Mouse (Mus musculus) forebrain, embryonic 13.5 days (tissue): ENCODE measurements at regions not wholly inside any gene's neighbourhood (a gene's known extent, or its start where the extent isn't known, plus 50 kb on each side); places are given as distances from the start of the nearest gene placed in this dataset.

Experiments used
- ATAC-seq: fragments of 200-750 bp; cut with Nextera tagmentation; 2 replicates; pipeline ENCODE4 v1.8.0; 2017
- H3K27ac ChIP-seq: fragments of 300-500 bp; sonication (generic); 2 replicates; pipeline ENCODE4 v1.5.1; 2015; ENCODE audit warnings: inconsistent platforms, mild to moderate bottlenecking, moderate library complexity
- H3K27me3 ChIP-seq: fragments of 300-500 bp; sonication (generic); 2 replicates; pipeline ENCODE4 v1.6.1; 2015; ENCODE audit warnings: mild to moderate bottlenecking, inconsistent platforms
- H3K36me3 ChIP-seq: fragments of 300-500 bp; sonication (generic); 2 replicates; pipeline ENCODE4 v1.6.1; 2015; ENCODE audit warnings: mild to moderate bottlenecking, inconsistent platforms; ENCODE audit not compliant: poor library complexity, severe bottlenecking
- H3K4me1 ChIP-seq: fragments of 300-500 bp; sonication (generic); 2 replicates; pipeline ENCODE4 v1.6.1; 2015; ENCODE audit warnings: inconsistent platforms
- H3K4me2 ChIP-seq: fragments of 300-500 bp; sonication (generic); 2 replicates; pipeline ENCODE4 v1.6.1; 2015; ENCODE audit warnings: inconsistent platforms, mild to moderate bottlenecking, moderate library complexity
- H3K4me3 ChIP-seq: fragments of 300-500 bp; sonication (generic); 2 replicates; pipeline ENCODE4 v1.5.1; 2015; ENCODE audit warnings: mild to moderate bottlenecking, inconsistent platforms
- H3K9ac ChIP-seq: fragments of 300-500 bp; sonication (generic); 2 replicates; pipeline ENCODE4 v1.6.1; 2015; ENCODE audit warnings: mild to moderate bottlenecking, inconsistent platforms
- H3K9me3 ChIP-seq: fragments of 300-500 bp; sonication (generic); replicated peaks from 2 replicates; pipeline ENCODE4 v1.6.1; 2016; ENCODE audit warnings: inconsistent platforms
- WGBS: fragments of 180-500 bp; shearing (Covaris S2); methylation state at CpG from one replicate; pipeline ENCODE4 v1.1.7; 2015; 5-methylcytosine and 5-hydroxymethylcytosine counted together

DNA sequence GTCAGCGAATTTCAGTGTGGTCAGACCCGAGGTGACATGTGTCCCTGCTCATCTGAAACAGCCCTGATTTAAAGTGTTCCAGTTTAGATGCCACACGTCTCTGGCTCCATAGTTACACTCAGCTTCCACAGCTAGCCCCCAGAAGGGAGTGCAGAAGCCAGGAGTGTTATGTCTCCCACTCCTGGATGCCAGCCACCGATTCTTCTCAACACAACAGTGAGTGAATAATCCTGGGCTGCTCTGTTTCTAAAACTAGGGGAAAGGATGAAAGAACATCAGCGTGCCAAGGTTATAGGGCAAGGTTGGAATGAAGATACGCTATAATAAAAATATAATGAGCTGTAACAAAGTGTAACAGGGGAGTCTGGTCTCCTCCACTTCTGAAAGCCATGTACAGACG is 51.5 kb upstream of the Stmnd1 start:
- Histone ChIP-seq H3K4me2 (no peak overlapping the region), H3K27me3 (no peaks in the 10 kb centered on the region), H3K9me3 (no peaks in the 10 kb centered on the region), H3K27ac (no peak overlapping the region), H3K4me3 (no peak overlapping the region), H3K9ac (no peak overlapping the region), H3K4me1 (peaks cover 28% of the 10 kb centered on the region), H3K36me3 (no peaks in the 10 kb centered on the region)
- WGBS, result 78% methylated on average over 7 of the region's 7 CpGs
- no peak for ATAC-seq

DNA sequence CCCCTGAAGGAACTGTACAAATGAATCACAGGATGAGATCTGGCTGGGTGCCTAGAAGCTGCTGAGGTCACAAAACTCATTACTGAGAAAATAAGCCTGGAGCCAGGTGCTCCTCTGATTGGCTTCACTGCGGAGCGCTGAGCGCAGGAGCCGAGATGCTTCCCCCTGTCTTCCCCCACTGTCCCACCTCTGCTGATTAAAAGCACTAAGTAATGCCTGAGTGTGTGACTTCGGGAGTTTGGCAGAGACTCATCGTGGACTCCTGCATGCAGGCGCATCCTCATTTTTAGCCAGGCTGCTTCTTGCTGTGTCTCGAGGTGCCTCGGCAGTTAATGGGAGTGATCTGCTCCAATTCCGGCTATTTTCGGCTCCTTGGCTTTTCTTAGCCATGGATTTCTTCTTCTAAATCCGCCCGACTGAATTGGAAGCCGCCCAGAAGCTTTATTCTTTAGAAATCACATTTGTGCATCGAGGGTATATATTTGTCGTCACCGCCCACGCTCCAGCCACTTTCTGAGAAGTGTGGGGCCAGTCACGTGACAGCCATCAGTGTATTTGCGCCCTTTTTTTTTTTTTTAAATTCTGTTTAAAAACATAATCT is 55.3 kb upstream of the Stmnd1 start:
- peaks cover 32% of the 10 kb centered on the region for H3K4me1 ChIP-seq
- H3K4me3 ChIP-seq, result peak overlapping the region; percentile 30
- H3K36me3 ChIP-seq, result no peaks in the 10 kb centered on the region
- ATAC-seq, result peak; percentile 84
- no peaks in the 10 kb centered on the region for H3K9me3 ChIP-seq
- peak overlapping the region; percentile 54 for H3K9ac ChIP-seq
- 27% methylated on average over 20 of the region's 20 CpGs for WGBS
- peak overlapping the region; percentile 65 for H3K4me2 ChIP-seq
- H3K27ac ChIP-seq, result peak overlapping the region; percentile 68
- H3K27me3 ChIP-seq, result no peaks in the 10 kb centered on the region

DNA sequence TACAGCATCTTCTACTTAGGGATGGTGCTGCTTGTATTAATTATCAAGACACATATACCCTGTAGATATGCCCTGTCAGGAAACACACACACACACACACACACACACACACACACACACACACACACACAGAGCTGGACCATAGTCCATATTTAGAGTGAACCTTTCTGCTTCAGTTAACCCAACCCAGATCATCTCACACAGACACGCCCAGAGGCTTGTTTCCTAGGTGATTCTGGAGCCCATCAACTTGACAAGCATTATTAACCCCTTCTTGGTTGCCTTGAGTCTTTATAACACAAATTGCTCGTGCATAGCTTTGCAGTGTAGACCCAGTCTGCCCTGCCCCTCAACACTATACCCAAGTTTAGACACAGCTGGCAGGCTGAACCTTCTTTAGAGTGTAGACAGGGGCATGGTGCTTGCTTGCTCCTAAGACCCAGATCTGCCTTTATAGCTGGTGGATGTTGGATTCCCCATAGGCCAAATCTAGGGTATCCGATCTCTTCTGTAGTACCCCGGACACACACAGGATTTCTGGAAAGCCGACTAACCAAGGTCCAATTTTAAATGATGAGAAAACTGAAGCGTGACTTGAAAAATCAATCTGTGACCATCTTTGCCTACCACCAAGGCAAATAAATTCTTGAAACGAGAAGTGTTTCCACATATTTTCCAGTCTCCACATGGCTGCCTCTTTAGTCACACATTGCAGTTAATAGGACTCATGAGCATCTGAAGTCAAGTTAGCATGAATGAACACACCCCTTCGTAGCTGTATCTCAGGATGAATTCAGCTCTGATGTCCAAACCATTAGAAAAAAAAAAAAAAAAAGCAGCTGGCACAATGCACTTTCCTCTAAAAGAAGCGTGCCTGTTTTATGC is 56.3 kb upstream of the Stmnd1 start:
- Histone ChIP-seq H3K9me3 (no peaks in the 10 kb centered on the region), H3K4me2 (peak overlapping the region; percentile 65), H3K27ac (no peak overlapping the region), H3K36me3 (no peaks in the 10 kb centered on the region), H3K9ac (no peak overlapping the region), H3K27me3 (no peaks in the 10 kb centered on the region), H3K4me3 (peak overlapping the region; percentile 30; the same call in 1 of the 2 replicates), H3K4me1 (peaks cover 27% of the 10 kb centered on the region)
- 56% methylated on average over 9 of the region's 9 CpGs for WGBS
- peak; percentile 42; the same call in 1 of the 2 replicates for ATAC-seq

DNA sequence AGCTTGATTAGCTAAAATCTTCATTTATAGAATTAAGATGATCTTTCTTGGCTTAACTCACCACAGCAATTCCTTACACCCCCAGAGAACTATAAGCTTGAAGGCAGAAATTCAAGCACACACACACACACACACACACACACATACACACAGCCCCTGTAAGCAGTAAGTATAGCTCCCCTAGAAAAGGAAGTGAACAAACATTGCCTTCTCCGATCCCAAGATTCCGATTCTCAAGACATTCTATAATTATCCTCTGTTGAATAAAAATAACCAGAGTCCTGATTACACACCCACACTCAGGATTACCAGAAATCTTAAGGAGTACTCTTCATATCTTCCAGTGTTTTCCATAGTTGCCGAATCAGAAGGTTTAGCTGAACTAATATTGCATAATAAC is 70.0 kb upstream of the Stmnd1 start:
- Histone ChIP-seq H3K9ac (no peak overlapping the region), H3K4me3 (no peak overlapping the region), H3K4me1 (0 out of 2 replicates have a peak, but pooled peaks cover 4% of the 10 kb centered on the region), H3K4me2 (no peak overlapping the region), H3K36me3 (no peaks in the 10 kb centered on the region), H3K27me3 (no peaks in the 10 kb centered on the region), H3K9me3 (no peaks in the 10 kb centered on the region), H3K27ac (no peak overlapping the region)
- no peak for ATAC-seq
- 86% methylated on average over 3 of the region's 3 CpGs for WGBS

DNA sequence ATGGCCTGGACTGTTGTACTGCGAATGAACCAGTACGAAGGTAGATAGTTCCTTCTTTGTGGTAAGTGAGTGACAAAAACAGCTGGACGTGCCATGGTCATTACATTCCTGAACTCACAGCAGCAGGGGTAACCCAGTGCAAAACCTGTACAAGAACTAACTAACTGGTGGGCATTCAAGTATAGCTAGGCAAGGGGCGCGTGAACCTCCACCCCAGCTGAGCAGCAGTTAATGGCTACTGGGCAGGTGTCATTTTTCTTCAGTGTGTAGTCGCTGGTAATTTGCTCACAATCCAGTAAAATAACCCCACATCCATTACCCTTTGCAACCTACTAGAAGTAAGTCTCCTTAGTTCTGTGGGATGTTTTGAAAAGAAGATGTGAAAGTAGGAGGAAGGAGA is 70.9 kb upstream of the Stmnd1 start:
- Histone ChIP-seq H3K4me3 (no peak overlapping the region), H3K9ac (no peak overlapping the region), H3K27ac (no peak overlapping the region), H3K27me3 (no peaks in the 10 kb centered on the region), H3K36me3 (no peaks in the 10 kb centered on the region), H3K9me3 (no peaks in the 10 kb centered on the region), H3K4me1 (0 out of 2 replicates have a peak, but pooled peaks cover 4% of the 10 kb centered on the region), H3K4me2 (no peak overlapping the region)
- WGBS, result 85% methylated on average over 6 of the region's 6 CpGs
- ATAC-seq, result no peak

DNA sequence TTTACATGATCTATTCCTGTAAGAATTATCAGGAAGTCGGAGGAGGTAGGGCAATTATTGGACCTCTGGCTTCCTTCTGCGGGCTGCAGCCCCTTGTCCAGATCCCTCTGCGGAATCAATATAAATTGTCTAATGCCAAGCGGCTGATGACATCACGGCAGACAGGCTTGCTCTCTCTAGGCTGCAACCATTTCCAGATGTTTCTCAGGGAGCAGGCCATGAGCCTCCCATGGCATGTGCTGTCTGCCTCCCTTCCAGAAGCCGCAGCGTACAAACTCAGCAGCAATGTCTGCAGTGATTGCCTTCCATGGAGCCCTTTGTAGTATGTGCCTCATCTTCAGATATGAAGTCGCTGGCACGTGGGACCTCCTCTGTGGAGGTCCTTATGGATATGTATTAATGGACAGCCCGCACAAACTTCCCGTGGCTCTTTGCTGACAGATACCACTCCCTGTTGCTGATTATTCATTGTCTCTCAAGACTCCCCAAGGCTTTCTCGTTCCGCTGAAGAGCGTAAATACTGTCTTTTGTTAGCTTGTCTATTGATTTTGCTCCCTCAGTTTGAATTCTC is 72.4 kb upstream of the Stmnd1 start:
- Histone ChIP-seq H3K27me3 (no peaks in the 10 kb centered on the region), H3K9ac (no peak overlapping the region), H3K4me1 (0 out of 2 replicates have a peak, but pooled peaks cover 4% of the 10 kb centered on the region), H3K9me3 (no peaks in the 10 kb centered on the region), H3K4me2 (no peak overlapping the region), H3K36me3 (no peaks in the 10 kb centered on the region), H3K4me3 (no peak overlapping the region), H3K27ac (no peak overlapping the region)
- WGBS, result 81% methylated on average over 14 of the region's 14 CpGs
- no peak for ATAC-seq

DNA sequence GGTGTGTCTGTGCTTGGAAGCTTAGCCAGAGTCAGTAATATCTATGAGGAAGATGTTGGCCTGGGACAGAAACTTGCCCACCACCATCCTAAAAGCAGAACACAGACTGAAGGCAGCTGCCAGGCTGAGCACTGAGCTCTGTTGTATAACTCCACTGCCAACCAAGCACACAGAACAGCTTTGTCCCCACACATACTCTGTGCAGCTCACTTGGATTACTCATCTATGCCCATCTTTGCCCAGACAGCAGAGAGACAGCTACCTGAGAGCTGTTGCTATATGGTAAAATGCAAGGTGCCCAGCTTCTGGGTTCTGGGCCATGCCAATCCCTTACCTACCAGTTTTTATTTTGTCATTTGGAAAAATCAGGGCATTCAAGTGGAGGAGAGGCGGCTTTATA is 80.4 kb upstream of the Stmnd1 start:
- Histone ChIP-seq H3K4me2 (no peak overlapping the region), H3K36me3 (no peaks in the 10 kb centered on the region), H3K27ac (no peak overlapping the region), H3K4me3 (no peak overlapping the region), H3K4me1 (peaks cover 2% of the 10 kb centered on the region; the same call in 1 of the 2 replicates), H3K27me3 (no peaks in the 10 kb centered on the region), H3K9me3 (no peaks in the 10 kb centered on the region), H3K9ac (no peak overlapping the region)
- ATAC-seq, result no peak
- 67% methylated on average over 1 of the region's 1 CpGs for WGBS

DNA sequence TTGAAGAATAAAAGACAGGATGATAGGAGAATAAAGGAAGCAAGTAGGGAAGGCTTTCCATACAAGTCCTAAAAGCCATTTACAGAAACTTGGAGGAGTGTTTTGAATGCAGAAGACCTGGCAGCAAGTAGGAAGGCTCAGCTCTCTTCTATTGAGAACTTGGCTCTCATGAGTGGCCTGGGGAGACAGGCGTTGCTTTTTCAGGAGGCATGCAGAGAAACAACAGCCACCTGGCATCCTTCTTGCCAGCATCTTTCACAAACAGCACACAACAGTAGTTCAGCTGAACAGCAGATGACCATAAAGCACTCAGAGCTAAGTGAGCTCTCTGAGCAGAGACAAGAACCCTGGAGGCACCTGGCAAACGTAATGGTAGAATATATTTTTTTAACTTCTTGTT is 83.8 kb upstream of the Stmnd1 start:
- Histone ChIP-seq H3K9ac (no peak overlapping the region), H3K4me1 (peaks cover 2% of the 10 kb centered on the region; the same call in 1 of the 2 replicates), H3K36me3 (no peaks in the 10 kb centered on the region), H3K27ac (no peak overlapping the region), H3K4me2 (no peak overlapping the region), H3K27me3 (no peaks in the 10 kb centered on the region), H3K4me3 (no peak overlapping the region), H3K9me3 (no peaks in the 10 kb centered on the region)
- ATAC-seq, result no peak
- WGBS, result 80% methylated on average over 2 of the region's 2 CpGs

DNA sequence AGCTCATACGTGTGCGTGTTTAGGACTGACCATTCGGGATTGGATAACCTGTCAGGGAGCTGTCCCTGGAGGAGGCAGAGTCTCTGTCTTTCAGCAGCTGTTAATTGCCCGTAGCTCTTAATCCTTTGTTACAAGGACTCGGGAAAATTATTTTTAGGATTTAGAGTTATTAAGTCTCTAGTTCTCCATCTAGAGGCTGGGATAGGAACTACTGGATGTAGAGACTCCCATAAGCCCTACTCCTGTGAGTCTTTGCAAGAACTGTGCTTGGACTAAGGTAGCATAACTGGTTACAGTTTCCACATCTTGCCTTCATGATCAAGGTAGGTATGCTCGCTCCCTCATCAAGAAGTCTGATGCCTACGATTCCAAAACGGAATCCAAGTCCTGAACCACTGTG is 90.7 kb upstream of the Stmnd1 start:
- Histone ChIP-seq H3K4me3 (no peak overlapping the region), H3K27me3 (no peaks in the 10 kb centered on the region), H3K9ac (no peak overlapping the region), H3K9me3 (no peaks in the 10 kb centered on the region), H3K36me3 (no peaks in the 10 kb centered on the region), H3K27ac (no peak overlapping the region), H3K4me1 (peaks cover 20% of the 10 kb centered on the region), H3K4me2 (no peak overlapping the region)
- 75% methylated on average over 8 of the region's 8 CpGs for WGBS
- no peak for ATAC-seq

DNA sequence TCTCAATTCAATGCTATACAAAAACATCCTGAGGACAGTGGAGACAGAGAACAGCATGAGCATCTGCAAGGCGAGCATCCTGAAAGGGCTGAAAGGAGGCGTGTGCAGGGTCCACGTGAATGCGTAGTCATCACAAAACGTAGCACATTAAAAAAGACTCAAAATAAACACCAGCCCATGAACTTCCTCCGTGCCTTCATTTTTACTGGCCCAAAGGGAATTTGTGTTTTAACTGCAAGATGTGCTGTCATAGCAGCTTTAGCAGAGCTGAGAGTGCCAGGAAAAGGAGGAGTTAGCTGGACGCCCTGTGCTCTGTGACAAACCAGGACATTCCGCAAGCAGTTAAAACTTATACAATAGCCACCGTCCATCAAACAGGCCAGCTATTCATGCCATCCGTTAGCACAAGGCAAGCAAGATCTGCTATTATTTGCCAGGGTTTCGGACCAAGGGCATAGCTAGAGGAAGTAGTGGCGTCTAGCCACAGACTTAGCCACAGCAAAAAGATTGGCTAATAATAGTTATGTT is 92.9 kb upstream of the Stmnd1 start:
- Histone ChIP-seq H3K4me2 (peak overlapping the region; percentile 50), H3K9ac (peak overlapping the region; percentile 43; the same call in 1 of the 2 replicates), H3K9me3 (no peaks in the 10 kb centered on the region), H3K4me3 (peak overlapping the region; percentile 7; the same call in 1 of the 2 replicates), H3K4me1 (peaks cover 20% of the 10 kb centered on the region), H3K27ac (no peak overlapping the region; the same call in 1 of the 2 replicates), H3K27me3 (no peaks in the 10 kb centered on the region), H3K36me3 (no peaks in the 10 kb centered on the region)
- WGBS, result 10% methylated on average over 12 of the region's 12 CpGs
- ATAC-seq, result peak; percentile 30; the same call in 1 of the 2 replicates

DNA sequence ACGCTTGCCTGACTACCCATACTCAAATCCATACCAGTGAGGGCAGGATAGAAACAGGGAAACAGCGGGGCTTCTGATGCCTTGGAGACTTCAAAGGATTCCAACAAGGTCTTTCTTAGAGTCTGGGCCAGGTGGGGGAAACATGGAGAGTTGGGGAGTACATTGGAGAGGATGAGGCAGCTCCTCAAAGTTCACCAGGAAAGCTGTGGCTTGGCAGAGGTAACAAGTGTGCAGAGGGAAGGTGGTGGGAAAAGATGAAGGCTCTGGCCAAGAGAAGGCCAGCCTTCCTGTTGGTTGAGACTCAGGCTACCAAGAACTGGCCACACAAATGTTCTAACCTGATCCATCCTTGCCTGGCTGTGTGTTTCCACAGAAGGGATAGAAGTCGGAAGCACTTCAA is 93.6 kb upstream of the Stmnd1 start:
- Histone ChIP-seq H3K4me1 (peaks cover 20% of the 10 kb centered on the region), H3K4me2 (no peak overlapping the region), H3K27me3 (no peaks in the 10 kb centered on the region), H3K4me3 (no peak overlapping the region), H3K27ac (no peak overlapping the region), H3K9ac (no peak overlapping the region), H3K9me3 (no peaks in the 10 kb centered on the region), H3K36me3 (no peaks in the 10 kb centered on the region)
- ATAC-seq, result no peak
- WGBS, result 92% methylated on average over 3 of the region's 3 CpGs

DNA sequence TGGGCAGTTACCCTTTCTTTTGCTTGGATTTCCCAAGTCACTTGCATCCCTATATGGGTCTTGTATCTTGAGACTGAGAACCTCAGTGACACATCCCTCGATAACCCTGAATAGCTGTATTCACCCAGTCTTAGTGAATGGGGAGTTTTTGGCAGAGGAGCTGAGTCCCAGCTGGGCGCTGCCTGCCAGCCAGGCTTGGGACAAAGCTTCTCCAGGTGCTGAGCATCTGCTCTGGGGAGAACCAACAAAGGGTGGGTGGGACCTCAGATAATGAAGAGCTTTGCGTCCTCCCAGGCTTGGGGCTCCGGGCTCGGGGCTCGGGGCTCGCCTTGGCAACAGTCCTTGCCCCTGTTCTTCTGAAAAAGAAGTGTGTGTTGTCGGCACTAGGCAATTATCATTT is 100.4 kb upstream of the Stmnd1 start:
- ATAC-seq, result peak; percentile 81; the same call in 1 of the 2 replicates
- peaks cover 17% of the 10 kb centered on the region for H3K4me1 ChIP-seq
- H3K36me3 ChIP-seq, result no peaks in the 10 kb centered on the region
- H3K9ac ChIP-seq, result no peak overlapping the region
- no peaks in the 10 kb centered on the region for H3K27me3 ChIP-seq
- no peaks in the 10 kb centered on the region for H3K9me3 ChIP-seq
- H3K4me3 ChIP-seq, result no peak overlapping the region
- H3K4me2 ChIP-seq, result peak overlapping the region; percentile 19; the same call in 1 of the 2 replicates
- peak overlapping the region; percentile 25; the same call in 1 of the 2 replicates for H3K27ac ChIP-seq
- 9% methylated on average over 8 of the region's 8 CpGs for WGBS
